In genomic region chr10:45103184-45103583, GRCm38 (mm10) we compare ENCODE assay signal across 10 mouse cellular contexts. TPM values are rescaled to one million over a fixed set of nuclear protein-coding genes. Genes with fewer than 3 reads are reported as not detected.
DNase-seq lines count a peak whose midpoint lies in the region; ATAC-seq lines count a peak whose summit lies in the region.
"Had no signal": no experiment of that assay in that cellular context is flagged by ENCODE, and none has a peak within 500 bp of the region (broad histone marks: within the 10 kb centered on the region; RNA-seq: fewer than 3 reads in every experiment).

No protein-coding gene starts in this region.

- no peaks in the 10 kb centered on the region for H3K27me3 ChIP-seq in embryonic facial prominence, embryonic 12.5 days
- H3K27me3 ChIP-seq in embryonic facial prominence, embryonic 10.5 days (replicated peaks; ENCODE audit: low read depth, poor library complexity, severe bottlenecking), result no peaks in the 10 kb centered on the region
- H3K27me3 ChIP-seq in forebrain, embryonic 15.5 days, result no peaks in the 10 kb centered on the region
- H3K27me3 ChIP-seq in midbrain, embryonic 13.5 days, result no peaks in the 10 kb centered on the region
- H3K27me3 ChIP-seq: limb, embryonic 12.5 days had no signal

- no peak for DNase-seq in embryonic facial prominence, embryonic 10.5 days (ENCODE audit: low spot score)
- DNase-seq in A20 (ENCODE audit: low read depth, low spot score), result peak; percentile 87
- no peak for DNase-seq in T-cell, adult 2 months (ENCODE audit: low spot score)
- no peak for DNase-seq in right cerebral cortex, postnatal 14 days
- DNase-seq in left cerebral cortex, adult 11 months (ENCODE audit: low spot score), result no peak
- DNase-seq: gastrocnemius, postnatal 25 days had no signal

- no peak overlapping the region for H3K4me3 ChIP-seq in embryonic facial prominence, embryonic 12.5 days
- H3K4me3 ChIP-seq in embryonic facial prominence, embryonic 10.5 days, result no peak overlapping the region
- H3K4me3 ChIP-seq in forebrain, embryonic 15.5 days, result no peak overlapping the region
- no peak overlapping the region for H3K4me3 ChIP-seq in midbrain, embryonic 13.5 days (replicated peaks)
- H3K4me3 ChIP-seq: limb, embryonic 12.5 days had no signal

- 72% methylated on average over 11 of the region's 11 CpGs for WGBS in embryonic facial prominence, embryonic 12.5 days
- WGBS in embryonic facial prominence, embryonic 10.5 days, result 80% methylated on average over 11 of the region's 11 CpGs
- WGBS in forebrain, embryonic 15.5 days, result 34% methylated on average over 11 of the region's 11 CpGs
- WGBS in midbrain, embryonic 13.5 days, result 45% methylated on average over 11 of the region's 11 CpGs

- H3K4me2 ChIP-seq in embryonic facial prominence, embryonic 12.5 days (replicated peaks), result no peak overlapping the region
- no peak overlapping the region for H3K4me2 ChIP-seq in forebrain, embryonic 15.5 days (replicated peaks)
- H3K4me2 ChIP-seq in midbrain, embryonic 13.5 days (replicated peaks), result no peak overlapping the region
- H3K4me2 ChIP-seq: limb, embryonic 12.5 days had no signal

- H3K36me3 ChIP-seq in embryonic facial prominence, embryonic 12.5 days, result peaks cover 27% of the 10 kb centered on the region
- peaks cover 75% of the 10 kb centered on the region for H3K36me3 ChIP-seq in embryonic facial prominence, embryonic 10.5 days (replicated peaks)
- H3K36me3 ChIP-seq in forebrain, embryonic 15.5 days, result peaks cover 9% of the 10 kb centered on the region; the same call in 1 of the 2 replicates
- peaks cover 41% of the 10 kb centered on the region for H3K36me3 ChIP-seq in midbrain, embryonic 13.5 days

- H3K4me1 ChIP-seq in embryonic facial prominence, embryonic 12.5 days, result no peaks in the 10 kb centered on the region
- H3K4me1 ChIP-seq in embryonic facial prominence, embryonic 10.5 days, result no peaks in the 10 kb centered on the region
- H3K4me1 ChIP-seq in forebrain, embryonic 15.5 days, result peaks cover 19% of the 10 kb centered on the region
- peaks cover 12% of the 10 kb centered on the region for H3K4me1 ChIP-seq in midbrain, embryonic 13.5 days (replicated peaks)

- H3K9me3 ChIP-seq in embryonic facial prominence, embryonic 12.5 days, result no peaks in the 10 kb centered on the region
- no peaks in the 10 kb centered on the region for H3K9me3 ChIP-seq in embryonic facial prominence, embryonic 10.5 days
- H3K9me3 ChIP-seq in forebrain, embryonic 15.5 days, result no peaks in the 10 kb centered on the region
- no peaks in the 10 kb centered on the region for H3K9me3 ChIP-seq in midbrain, embryonic 13.5 days
- H3K9me3 ChIP-seq: limb, embryonic 12.5 days had no signal

- H3K9ac ChIP-seq in embryonic facial prominence, embryonic 12.5 days, result no peak overlapping the region
- H3K9ac ChIP-seq in forebrain, embryonic 15.5 days (replicated peaks), result no peak overlapping the region
- H3K9ac ChIP-seq in midbrain, embryonic 13.5 days (replicated peaks), result no peak overlapping the region
- H3K9ac ChIP-seq: limb, embryonic 12.5 days had no signal

- H3K27ac ChIP-seq in embryonic facial prominence, embryonic 12.5 days, result no peak overlapping the region
- H3K27ac ChIP-seq in embryonic facial prominence, embryonic 10.5 days (replicated peaks), result no peak overlapping the region
- no peak overlapping the region for H3K27ac ChIP-seq in forebrain, embryonic 15.5 days (replicated peaks)
- H3K27ac ChIP-seq in midbrain, embryonic 13.5 days, result peak overlapping the region; percentile 53; the same call in 1 of the 2 replicates
- H3K27ac ChIP-seq: limb, embryonic 12.5 days had no signal

- 0 out of 2 replicates have a peak, but pooled peaks have one; percentile 52 for ATAC-seq in embryonic facial prominence, embryonic 12.5 days (ENCODE audit: insufficient number of reproducible peaks, insufficient read depth, low FRiP score, low TSS enrichment)
- peak; percentile 44; the same call in 1 of the 2 replicates for ATAC-seq in forebrain, embryonic 15.5 days (replicated peaks)
- ATAC-seq in midbrain, embryonic 13.5 days, result peak; percentile 72

RNA-seq across cellular contexts. Expression of gene Prep, which starts 36.2 kb away (rescaled TPM):
- 27.1 and 27.8 TPM in 2 replicates for polyA plus RNA-seq in embryonic facial prominence, embryonic 12.5 days (2016; fragmentation: Nextera tagmentation; extraction: Ambion mirVana)
- 41.7 and 43.9 TPM in 2 replicates for polyA plus RNA-seq in embryonic facial prominence, embryonic 10.5 days (2016; fragmentation: Nextera tagmentation; extraction: Ambion mirVana)
- 19.2 and 19.5 TPM in 2 replicates for polyA plus RNA-seq in forebrain, embryonic 15.5 days (2015; fragmentation: Nextera tagmentation; extraction: Ambion mirVana)
- polyA plus RNA-seq in midbrain, embryonic 13.5 days (2015; fragmentation: Nextera tagmentation; extraction: Ambion mirVana), result 23.0 and 25.0 TPM in 2 replicates
